Mouse (Mus musculus): ENCODE results near the gene Gm7358.
"Not testable (repeated sequence)": the region's sequence is repeated elsewhere in the genome, so short reads cannot be mapped to it uniquely, and the experiment has no call there.

Gm7358 gene

GRCm38 (mm10) chr17:14059431-14059830 is at the start of gene Gm7358:
Gm7358 (minus strand) TSS chr17:14059531.
- not testable (repeated sequence) for DNase-seq (ENCODE audit: low read depth, low spot score)

- peak; percentile 59 for DNase-seq (ENCODE audit: low read depth, low spot score)
Measured at GRCm38 (mm10) chr17:14103018-14103417, 43.7 kb upstream of the Gm7358 start.

- DNase-seq (ENCODE audit: low read depth, low spot score), result peak; percentile 31
Measured at GRCm38 (mm10) chr17:14101446-14101980, 42.2 kb upstream of the Gm7358 start.

- DNase-seq (ENCODE audit: low read depth, low spot score), result not testable (repeated sequence)
Measured at GRCm38 (mm10) chr17:14099886-14100285, 40.6 kb upstream of the Gm7358 start.

DNA sequence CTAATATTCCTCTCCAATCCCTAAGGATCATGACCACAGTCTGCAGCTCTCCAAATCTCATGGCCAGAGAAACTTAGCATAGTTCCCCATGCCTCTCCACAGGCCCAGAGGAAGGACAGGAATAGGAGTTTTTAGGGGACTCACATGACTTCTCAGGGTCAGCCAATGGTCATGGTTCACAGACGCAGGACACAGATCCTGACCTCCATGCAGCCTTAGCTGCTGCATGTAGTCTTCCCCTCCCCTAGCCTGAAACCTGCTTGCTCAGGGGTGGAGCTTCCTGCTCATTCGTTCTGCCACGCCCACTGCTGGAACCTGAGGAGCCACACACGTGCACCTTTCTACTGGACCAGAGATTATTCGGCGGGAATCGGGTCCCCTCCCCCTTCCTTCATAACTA is 34.8 kb upstream of the Gm7358 start:
- DNase-seq (ENCODE audit: low read depth, low spot score), result peak; percentile 46

DNA sequence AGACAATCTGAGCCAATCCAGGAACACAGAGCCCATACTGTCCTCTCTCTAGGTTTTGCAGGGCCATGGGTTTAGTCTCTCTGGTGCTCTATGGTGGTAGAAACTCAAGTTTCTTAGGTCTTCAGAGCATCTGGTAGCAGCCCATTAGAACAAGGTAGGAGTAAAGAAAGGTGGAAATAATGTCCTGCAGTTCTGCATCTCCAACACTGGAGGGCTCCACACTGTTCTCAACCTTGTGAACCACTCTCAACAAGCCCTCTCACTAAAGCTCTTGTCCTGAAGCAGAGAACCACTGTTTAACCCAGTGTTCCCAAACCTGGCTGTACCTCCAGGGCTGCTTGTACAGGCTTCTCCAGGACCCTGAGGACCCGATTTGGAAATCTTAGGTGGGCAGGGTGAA is 27.3 kb upstream of the Gm7358 start:
- peak; percentile 51 for DNase-seq (ENCODE audit: low read depth, low spot score)

DNA sequence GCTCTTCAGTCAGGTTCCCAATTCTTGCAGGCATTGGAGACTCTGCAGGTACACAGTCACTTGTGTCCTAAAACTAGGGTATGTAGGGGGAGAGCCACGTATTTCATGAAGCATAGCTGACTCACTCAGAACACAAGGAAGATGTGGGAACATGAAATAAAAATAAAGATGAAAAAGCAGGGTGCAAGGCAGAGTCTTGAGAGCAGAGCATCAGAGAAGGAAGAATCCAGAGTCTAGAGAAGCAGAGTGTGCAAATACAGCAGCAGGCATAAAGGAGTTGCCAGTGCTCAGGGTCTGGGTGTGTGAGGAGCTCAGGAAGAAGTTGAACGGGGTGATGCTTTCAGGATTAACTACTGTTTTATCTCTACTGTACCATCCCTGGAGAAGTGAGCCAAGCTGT is 17.5 kb downstream of the Gm7358 start:
- DNase-seq (ENCODE audit: low read depth, low spot score), result not testable (repeated sequence)

- not testable (repeated sequence) for DNase-seq (ENCODE audit: low read depth, low spot score)
Measured at GRCm38 (mm10) chr17:14037012-14037411, 22.3 kb downstream of the Gm7358 start.

DNA sequence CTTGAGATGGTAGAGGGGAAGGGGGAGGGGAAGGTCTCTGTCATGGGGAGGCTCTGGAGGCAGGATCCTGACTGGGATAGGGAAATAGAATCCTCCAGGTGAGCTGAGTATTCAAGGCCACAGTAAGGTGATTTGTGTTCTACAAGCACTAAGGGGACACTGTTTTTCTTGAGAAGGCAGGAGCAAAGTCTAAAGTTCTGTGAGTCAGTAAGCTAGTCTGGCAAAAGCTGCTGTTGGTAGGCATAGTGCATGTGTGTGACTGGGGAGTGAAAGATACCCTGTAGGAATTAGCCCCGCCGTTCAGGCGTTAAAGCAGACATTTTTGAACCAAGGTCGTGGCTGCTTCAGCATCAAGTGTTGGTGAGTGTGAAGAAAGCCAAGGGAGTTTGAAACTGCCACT is 23.2 kb downstream of the Gm7358 start:
- not testable (repeated sequence) for DNase-seq (ENCODE audit: low read depth, low spot score)

All from ZHBTc4 (cell line).